Mouse (Mus musculus) naive thymus-derived CD4-positive, alpha-beta T cell, adult 2 months (primary cell): ENCODE results near the gene Gimap7.
"Not testable (repeated sequence)": the region's sequence is repeated elsewhere in the genome, so short reads cannot be mapped to it uniquely, and the experiment has no call there.

Experiments used
- DNase-seq: peaks from one replicate; pipeline ENCODE4 v3.0.0-alpha.2; 2011; ENCODE audit warnings: low read depth

Gene Gimap7

GRCm38 (mm10) chr6:48718455-48718854 is at the start of gene Gimap7, which contains the start of gene Gm28053:
Gene Gimap7, plus strand, starts transcription at chr6:48718621.
Gene Gm28053, plus strand, starts transcription at chr6:48718607.
- peak; percentile 94 for DNase-seq

GRCm38 (mm10) chr6:48669446-48669969 is 48.9 kb upstream of the Gimap7 start:
- DNase-seq, result peak; percentile 60

GRCm38 (mm10) chr6:48674291-48675058 is 43.9 kb upstream of the Gimap7 start:
- DNase-seq, result peak; percentile 65

- no peak for DNase-seq
Measured at GRCm38 (mm10) chr6:48675400-48675930, 43.0 kb upstream of the Gimap7 start.

GRCm38 (mm10) chr6:48675931-48676859 is 42.2 kb upstream of the Gimap7 start, which contains the start of gene Gimap9:
Gene Gimap9, plus strand, starts transcription at chr6:48676129.
- DNase-seq, result peak; percentile 92

GRCm38 (mm10) chr6:48676860-48677415 is 41.5 kb upstream of the Gimap7 start:
- no peak for DNase-seq

- DNase-seq, result no peak
Measured at GRCm38 (mm10) chr6:48677492-48678345, 40.7 kb upstream of the Gimap7 start.

- no peak for DNase-seq
Measured at GRCm38 (mm10) chr6:48678391-48678790, 40.0 kb upstream of the Gimap7 start.

- DNase-seq, result peak; percentile 77
Measured at GRCm38 (mm10) chr6:48679701-48680100, 38.7 kb upstream of the Gimap7 start.

- DNase-seq, result peak; percentile 83
Measured at GRCm38 (mm10) chr6:48680421-48680820, 38.0 kb upstream of the Gimap7 start.

GRCm38 (mm10) chr6:48681472-48682090 is 36.8 kb upstream of the Gimap7 start:
- peak; percentile 73 for DNase-seq

- no peak for DNase-seq
Measured at GRCm38 (mm10) chr6:48682271-48682670, 36.1 kb upstream of the Gimap7 start.

GRCm38 (mm10) chr6:48683263-48683821 is 35.1 kb upstream of the Gimap7 start:
- DNase-seq, result not testable (repeated sequence)

GRCm38 (mm10) chr6:48684319-48684718 is 34.1 kb upstream of the Gimap7 start, which contains the start of gene Gimap4:
Gene Gimap4, plus strand, starts transcription at chr6:48684549.
- DNase-seq, result peak; percentile 72

GRCm38 (mm10) chr6:48684806-48685205 is 33.6 kb upstream of the Gimap7 start:
- DNase-seq, result no peak

GRCm38 (mm10) chr6:48685251-48685650 is 33.2 kb upstream of the Gimap7 start:
- peak; percentile 59 for DNase-seq

GRCm38 (mm10) chr6:48685694-48686665 is 32.4 kb upstream of the Gimap7 start:
- DNase-seq, result peak; percentile 56

GRCm38 (mm10) chr6:48687077-48687476 is 31.3 kb upstream of the Gimap7 start:
- DNase-seq, result no peak

GRCm38 (mm10) chr6:48689320-48689719 is 29.1 kb upstream of the Gimap7 start:
- DNase-seq, result no peak
